Mouse (Mus musculus) E14TG2a.4 (cell line): ENCODE measurements around the gene Usp10.

Experiments
- CTCF ChIP-seq: conservative IDR thresholded peaks from 2 replicates; pipeline ENCODE4 v1.5.1; 2014; ENCODE audit warnings: low read length
- NANOG ChIP-seq: IDR thresholded peaks from 2 replicates; pipeline ENCODE4 v1.6.1; 2014; ENCODE audit warnings: borderline replicate concordance, low read length, mixed read lengths

DNA sequence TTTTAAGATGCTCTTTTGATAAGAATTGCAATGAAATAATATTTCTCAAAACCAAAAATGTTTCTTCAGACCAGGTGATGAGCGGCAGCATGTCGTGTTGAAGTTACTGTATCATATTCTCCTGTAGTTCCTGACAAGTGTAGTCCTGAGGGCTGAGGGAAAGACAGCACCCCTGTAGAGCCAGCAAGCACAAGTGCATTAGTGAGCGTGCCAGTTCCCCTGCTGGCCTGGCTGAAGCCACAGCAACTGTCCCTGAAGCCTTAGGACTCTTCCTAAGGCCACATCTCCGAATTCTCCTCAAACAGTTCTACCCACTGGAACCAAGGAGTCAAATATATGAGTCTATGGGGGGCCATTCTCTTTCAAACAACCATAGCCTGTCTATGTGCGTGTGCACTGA is 13.1 kb downstream of the Usp10 start:
- no peak for TF ChIP-seq CTCF
- no peak for TF ChIP-seq NANOG
